Mouse (Mus musculus): ENCODE data around the gene Upk3b. TPM values are rescaled to one million over a fixed set of nuclear protein-coding genes. Genes with fewer than 3 reads are reported as not detected.
A peak's percentile ranks its signal among the peaks of the same experiment; 100 is the strongest.

Gene Upk3b
- total and polyA plus RNA-seq, 2 experiments from 2014 or later = 21.1 to 40.6 TPM

DNA sequence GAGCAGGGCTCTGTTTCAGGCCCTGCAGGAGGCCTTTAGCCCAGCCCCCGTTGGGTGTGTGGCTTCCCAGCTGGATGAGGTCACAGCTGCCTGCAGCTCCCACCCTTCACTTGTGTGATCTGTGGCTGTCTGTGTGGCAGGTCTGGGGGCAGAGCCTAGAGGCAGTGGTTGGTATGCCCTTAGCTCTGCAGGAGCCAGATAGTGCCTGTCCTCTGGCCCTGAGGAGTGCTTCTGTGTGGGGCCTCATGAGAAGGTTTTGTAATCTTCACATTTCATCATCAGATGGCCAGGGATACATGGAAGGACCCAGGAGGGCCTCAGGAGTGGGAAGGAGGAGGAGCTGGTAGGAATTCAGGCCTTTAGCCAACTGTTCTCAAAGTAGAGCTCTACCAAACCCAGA lies 18.4 kb upstream of the Upk3b start:
- WGBS = 17% methylated on average over 1 of the region's 1 CpGs
- ATAC-seq (ENCODE audit: insufficient read depth, low read depth) = no peak
- Histone ChIP-seq H3K4me1 (ENCODE audit: control insufficient read depth, insufficient read depth) (peaks cover 29% of the 10 kb centered on the region), H3K9me3 (replicated peaks; ENCODE audit: control insufficient read depth, low read length) (no peaks in the 10 kb centered on the region), H3K27me3 (ENCODE audit: control insufficient read depth, insufficient read depth, low read length) (no peaks in the 10 kb centered on the region), H3K36me3 (replicated peaks; ENCODE audit: control insufficient read depth, insufficient read depth, low read length) (peaks cover 10% of the 10 kb centered on the region; the same call in 1 of the 2 replicates), H3K4me2 (ENCODE audit: low read depth, low read length) (no peak overlapping the region), H3K9ac (replicated peaks; ENCODE audit: low read depth, low read length) (no peak overlapping the region), H3K4me3 (ENCODE audit: low read depth, low read length) (no peak overlapping the region), H3K27ac (ENCODE audit: low read depth) (no peak overlapping the region)
- no peak for DNase-seq (ENCODE audit: low spot score)
- TF ChIP-seq EP300 (IDR thresholded peaks at IDR 0.05; ENCODE audit: low read depth) (no peak), CTCF (IDR thresholded peaks at IDR 0.05; ENCODE audit: low read depth) (no peak)

GRCm38 (mm10) chr5:136025712-136026111 lies 12.6 kb upstream of the Upk3b start:
- ATAC-seq (ENCODE audit: insufficient read depth, low read depth) (no peak), DNase-seq (ENCODE audit: low spot score) (no peak)
- TF ChIP-seq CTCF (IDR thresholded peaks at IDR 0.05; ENCODE audit: low read depth) (no peak), EP300 (IDR thresholded peaks at IDR 0.05; ENCODE audit: low read depth) (no peak)
- Histone ChIP-seq H3K27me3 (ENCODE audit: control insufficient read depth, insufficient read depth, low read length) (no peaks in the 10 kb centered on the region), H3K4me3 (ENCODE audit: low read depth, low read length) (no peak overlapping the region), H3K9ac (replicated peaks; ENCODE audit: low read depth, low read length) (no peak overlapping the region), H3K36me3 (replicated peaks; ENCODE audit: control insufficient read depth, insufficient read depth, low read length) (peaks cover 46% of the 10 kb centered on the region), H3K9me3 (replicated peaks; ENCODE audit: control insufficient read depth, low read length) (no peaks in the 10 kb centered on the region), H3K27ac (ENCODE audit: low read depth) (no peak overlapping the region), H3K4me2 (ENCODE audit: low read depth, low read length) (no peak overlapping the region), H3K4me1 (ENCODE audit: control insufficient read depth, insufficient read depth) (no peaks in the 10 kb centered on the region)
- 72% methylated on average over 3 of the region's 3 CpGs for WGBS

GRCm38 (mm10) chr5:136026859-136027258 lies 11.4 kb upstream of the Upk3b start:
- Histone ChIP-seq H3K4me1 (ENCODE audit: control insufficient read depth, insufficient read depth) (no peaks in the 10 kb centered on the region), H3K27ac (ENCODE audit: low read depth) (no peak overlapping the region), H3K36me3 (replicated peaks; ENCODE audit: control insufficient read depth, insufficient read depth, low read length) (peaks cover 53% of the 10 kb centered on the region), H3K4me3 (ENCODE audit: low read depth, low read length) (no peak overlapping the region), H3K27me3 (ENCODE audit: control insufficient read depth, insufficient read depth, low read length) (no peaks in the 10 kb centered on the region), H3K9ac (replicated peaks; ENCODE audit: low read depth, low read length) (no peak overlapping the region), H3K9me3 (replicated peaks; ENCODE audit: control insufficient read depth, low read length) (no peaks in the 10 kb centered on the region), H3K4me2 (ENCODE audit: low read depth, low read length) (no peak overlapping the region)
- TF ChIP-seq CTCF (IDR thresholded peaks at IDR 0.05; ENCODE audit: low read depth) (no peak), EP300 (IDR thresholded peaks at IDR 0.05; ENCODE audit: low read depth) (no peak)
- ATAC-seq (ENCODE audit: insufficient read depth, low read depth) = no peak
- DNase-seq (ENCODE audit: low spot score) = no peak
- WGBS = 83% methylated on average over 9 of the region's 9 CpGs

- no peak overlapping the region for H3K27ac ChIP-seq (ENCODE audit: low read depth)
- H3K4me1 ChIP-seq (ENCODE audit: control insufficient read depth, insufficient read depth) = no peaks in the 10 kb centered on the region
- no peak for ATAC-seq (ENCODE audit: insufficient read depth, low read depth)
- no peak overlapping the region for H3K4me2 ChIP-seq (ENCODE audit: low read depth, low read length)
- no peak for DNase-seq (ENCODE audit: low spot score)
- H3K9ac ChIP-seq (replicated peaks; ENCODE audit: low read depth, low read length) = no peak overlapping the region
- peaks cover 62% of the 10 kb centered on the region for H3K36me3 ChIP-seq (replicated peaks; ENCODE audit: control insufficient read depth, insufficient read depth, low read length)
- TF ChIP-seq EP300 (IDR thresholded peaks at IDR 0.05; ENCODE audit: low read depth) (no peak), CTCF (IDR thresholded peaks at IDR 0.05; ENCODE audit: low read depth) (peak; percentile 7; the same call in 1 of the 2 replicates)
- 83% methylated on average over 11 of the region's 11 CpGs for WGBS
- H3K9me3 ChIP-seq (replicated peaks; ENCODE audit: control insufficient read depth, low read length) = no peaks in the 10 kb centered on the region
- H3K27me3 ChIP-seq (ENCODE audit: control insufficient read depth, insufficient read depth, low read length) = no peaks in the 10 kb centered on the region
- H3K4me3 ChIP-seq (ENCODE audit: low read depth, low read length) = no peak overlapping the region
Measured at GRCm38 (mm10) chr5:136027612-136028311, 10.5 kb upstream of the Upk3b start.

- no peak for DNase-seq (ENCODE audit: low spot score)
- TF ChIP-seq EP300 (IDR thresholded peaks at IDR 0.05; ENCODE audit: low read depth) = no peak
- TF ChIP-seq CTCF (IDR thresholded peaks at IDR 0.05; ENCODE audit: low read depth) = no peak
- no peaks in the 10 kb centered on the region for H3K9me3 ChIP-seq (replicated peaks; ENCODE audit: control insufficient read depth, low read length)
- H3K27ac ChIP-seq (ENCODE audit: low read depth) = no peak overlapping the region
- H3K27me3 ChIP-seq (ENCODE audit: control insufficient read depth, insufficient read depth, low read length) = no peaks in the 10 kb centered on the region
- no peak overlapping the region for H3K4me3 ChIP-seq (ENCODE audit: low read depth, low read length)
- peaks cover 32% of the 10 kb centered on the region for H3K36me3 ChIP-seq (replicated peaks; ENCODE audit: control insufficient read depth, insufficient read depth, low read length)
- no peak overlapping the region for H3K4me2 ChIP-seq (ENCODE audit: low read depth, low read length)
- ATAC-seq (ENCODE audit: insufficient read depth, low read depth) = no peak
- H3K4me1 ChIP-seq (ENCODE audit: control insufficient read depth, insufficient read depth) = no peaks in the 10 kb centered on the region
- H3K9ac ChIP-seq (replicated peaks; ENCODE audit: low read depth, low read length) = no peak overlapping the region
- WGBS = 77% methylated on average over 4 of the region's 4 CpGs
Measured at GRCm38 (mm10) chr5:136034868-136035267, 3.4 kb upstream of the Upk3b start.

DNA sequence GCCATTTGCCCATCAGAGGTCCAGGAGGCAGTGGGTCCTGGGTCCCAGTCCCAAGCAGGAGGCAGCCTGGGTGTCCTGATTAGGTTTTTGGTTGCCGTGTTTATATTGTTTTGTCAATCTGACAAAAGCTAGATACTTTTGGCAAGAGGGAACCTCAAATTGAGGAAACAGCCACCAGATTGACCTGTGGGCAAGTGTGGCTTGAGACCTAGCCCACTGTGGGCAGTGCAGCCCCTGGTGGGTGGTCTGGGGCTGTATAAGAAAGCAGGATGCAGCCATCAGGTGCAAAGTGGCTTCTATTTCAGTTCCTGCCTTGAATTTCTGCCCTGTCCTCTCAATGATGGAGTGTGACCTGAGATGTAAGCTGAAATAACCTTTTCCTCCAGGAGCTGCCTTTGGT lies 3.0 kb upstream of the Upk3b start:
- no peak for ATAC-seq (ENCODE audit: insufficient read depth, low read depth)
- H3K27me3 ChIP-seq (ENCODE audit: control insufficient read depth, insufficient read depth, low read length) = no peaks in the 10 kb centered on the region
- 85% methylated on average over 1 of the region's 1 CpGs for WGBS
- no peaks in the 10 kb centered on the region for H3K4me1 ChIP-seq (ENCODE audit: control insufficient read depth, insufficient read depth)
- no peak overlapping the region for H3K4me2 ChIP-seq (ENCODE audit: low read depth, low read length)
- TF ChIP-seq CTCF (IDR thresholded peaks at IDR 0.05; ENCODE audit: low read depth) (no peak), EP300 (IDR thresholded peaks at IDR 0.05; ENCODE audit: low read depth) (no peak)
- no peak overlapping the region for H3K27ac ChIP-seq (ENCODE audit: low read depth)
- no peak overlapping the region for H3K9ac ChIP-seq (replicated peaks; ENCODE audit: low read depth, low read length)
- H3K4me3 ChIP-seq (ENCODE audit: low read depth, low read length) = no peak overlapping the region
- no peaks in the 10 kb centered on the region for H3K9me3 ChIP-seq (replicated peaks; ENCODE audit: control insufficient read depth, low read length)
- no peak for DNase-seq (ENCODE audit: low spot score)
- peaks cover 28% of the 10 kb centered on the region for H3K36me3 ChIP-seq (replicated peaks; ENCODE audit: control insufficient read depth, insufficient read depth, low read length)
